Mouse (Mus musculus) brain, embryonic 14.5 days (tissue): ENCODE data around the gene Brip1.

ENCODE experiments used
- CTCF ChIP-seq: fragments of 200-500 bp; IDR thresholded peaks from 2 replicates; pipeline ENCODE4 v1.5.1; 2012; ENCODE audit warnings: inconsistent platforms, mild to moderate bottlenecking, moderate library complexity, borderline replicate concordance; ENCODE audit not compliant: insufficient read depth, insufficient read length; ENCODE audit errors: extremely low read depth
- POLR2A ChIP-seq: fragments of 200-500 bp; IDR thresholded peaks from 2 replicates; pipeline ENCODE4 v1.6.1; 2012; ENCODE audit warnings: mild to moderate bottlenecking, inconsistent platforms, borderline replicate concordance; ENCODE audit not compliant: poor library complexity, insufficient read depth, insufficient read length, severe bottlenecking; ENCODE audit errors: extremely low read depth

DNA sequence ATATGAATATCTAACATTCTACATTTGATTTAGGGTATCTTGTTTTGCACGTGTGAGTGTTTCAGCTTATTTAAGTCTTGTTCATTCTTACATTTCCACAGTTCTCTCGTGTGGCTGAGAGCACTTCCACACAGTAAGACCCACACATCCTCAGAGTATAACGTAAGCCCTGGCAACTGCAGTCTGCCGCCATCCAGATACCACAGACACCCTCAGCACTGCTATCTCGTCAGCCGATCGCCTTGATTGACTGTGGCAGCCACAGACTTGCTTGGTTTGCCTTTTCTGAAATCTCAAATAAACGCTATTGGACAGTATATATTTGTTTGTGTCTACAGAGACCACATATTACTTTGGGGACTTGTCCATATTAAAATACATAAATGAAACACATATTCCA lies 123.0 kb downstream of the Brip1 start:
- no peak for TF ChIP-seq CTCF
- TF ChIP-seq POLR2A: no peak
